8 mouse cellular contexts compared by ENCODE assay signal in the genomic region with DNA sequence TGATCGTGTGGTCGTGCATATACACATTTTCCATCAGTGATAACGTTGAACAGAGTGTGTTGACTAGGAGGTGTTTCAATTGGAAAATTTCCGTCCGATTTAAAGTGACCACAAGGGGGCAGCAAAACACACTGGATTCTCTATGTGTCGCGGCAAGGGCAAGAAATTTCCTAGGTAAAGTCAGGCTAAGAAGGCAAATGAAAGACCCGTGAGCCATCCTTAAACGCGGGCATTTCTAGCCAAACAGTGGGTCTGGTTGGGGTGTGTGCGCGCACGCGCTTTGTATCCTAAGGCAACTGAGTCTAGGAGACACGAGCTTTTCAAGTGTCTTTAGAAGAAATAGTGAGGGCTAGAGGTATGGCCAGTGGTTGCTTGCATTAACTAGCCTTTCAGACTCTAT.
A peak's percentile ranks its signal among the peaks of the same experiment; 100 is the strongest.
DNase-seq lines count a peak whose midpoint lies in the region; ATAC-seq and TF ChIP-seq lines count a peak whose summit lies in the region.

No protein-coding gene starts in this region.

- TF ChIP-seq RAD21 in CH12.LX (IDR thresholded peaks at IDR 0.05; ENCODE audit: low read depth, low read length) = peak; percentile 93

- H3K27ac ChIP-seq in CH12.LX (ENCODE audit: insufficient read depth, low read depth) = no peak overlapping the region
- no peak overlapping the region for H3K27ac ChIP-seq in forebrain, embryonic 11.5 days (ENCODE audit: low read depth, low read length)
- no peak overlapping the region for H3K27ac ChIP-seq in heart, embryonic 16.5 days (ENCODE audit: low read length)
- H3K27ac ChIP-seq in liver, embryonic 15.5 days (replicated peaks) = no peak overlapping the region
- no peak overlapping the region for H3K27ac ChIP-seq in neural tube, embryonic 11.5 days (ENCODE audit: low read depth, low read length)

- H3K9ac ChIP-seq in CH12.LX (ENCODE audit: insufficient read depth, low read depth) = peak overlapping the region; percentile 46; the same call in 1 of the 2 replicates
- H3K9ac ChIP-seq in forebrain, embryonic 11.5 days (ENCODE audit: low read length) = no peak overlapping the region
- H3K9ac ChIP-seq in heart, embryonic 16.5 days (ENCODE audit: low read length) = peak overlapping the region; percentile 67
- H3K9ac ChIP-seq in liver, embryonic 15.5 days = no peak overlapping the region
- no peak overlapping the region for H3K9ac ChIP-seq in neural tube, embryonic 11.5 days (ENCODE audit: low read length)

- no peaks in the 10 kb centered on the region for H3K79me2 ChIP-seq in CH12.LX (replicated peaks; ENCODE audit: control insufficient read depth, extremely low read depth, insufficient read depth, poor library complexity, severe bottlenecking)

- H3K4me2 ChIP-seq in CH12.LX (ENCODE audit: insufficient read depth, low read depth, poor library complexity, severe bottlenecking) = peak overlapping the region; percentile 100
- peak overlapping the region; percentile 33; the same call in 1 of the 2 replicates for H3K4me2 ChIP-seq in forebrain, embryonic 11.5 days (ENCODE audit: low read depth, low read length, severe bottlenecking)
- H3K4me2 ChIP-seq in heart, embryonic 16.5 days (ENCODE audit: low read depth, low read length) = peak overlapping the region; percentile 66
- H3K4me2 ChIP-seq in liver, embryonic 15.5 days = peak overlapping the region; percentile 48
- H3K4me2 ChIP-seq in neural tube, embryonic 11.5 days (ENCODE audit: low read depth) = peak overlapping the region; percentile 23; the same call in 1 of the 2 replicates

- peak overlapping the region in 1 of 3 experiments; percentile 48 for H3K4me3 ChIP-seq in CH12.LX (replicated peaks in 1 of 3; ENCODE audit: low read depth in 2 of 3, low read length in 2 of 3, poor library complexity in 1 of 3)
- H3K4me3 ChIP-seq in forebrain, embryonic 11.5 days (ENCODE audit: low read depth, low read length) = no peak overlapping the region
- H3K4me3 ChIP-seq in heart, embryonic 16.5 days (ENCODE audit: low read length) = peak overlapping the region; percentile 40
- H3K4me3 ChIP-seq in liver, embryonic 15.5 days (replicated peaks) = no peak overlapping the region
- no peak overlapping the region for H3K4me3 ChIP-seq in neural tube, embryonic 11.5 days (ENCODE audit: low read depth, low read length)

- in situ Hi-C loops in CH12.LX (cut with MboI; ENCODE audit: low pct_ligation_motif_present, low pct_unique_long_range_greater_than_20kb, low sequenced_read_pairs) = loop anchor here (25.0 kb wide), 1 partner anchor 900 kb away; no protein-coding TSS in a partner anchor

- no peak; the same call in 1 of the 2 replicates for TF ChIP-seq EP300 in CH12.LX (IDR thresholded peaks at IDR 0.05; ENCODE audit: low read length)

- WGBS in forebrain, embryonic 11.5 days = 12% methylated on average over 15 of the region's 15 CpGs
- 4% methylated on average over 15 of the region's 15 CpGs for WGBS in heart, embryonic 16.5 days
- 6% methylated on average over 15 of the region's 15 CpGs for WGBS in liver, embryonic 15.5 days (ENCODE audit: insufficient replicate concordance)
- WGBS in neural tube, embryonic 11.5 days = 12% methylated on average over 15 of the region's 15 CpGs

- DNase-seq in CH12.LX (ENCODE audit: extremely low read depth) = peak; percentile 89
- peak; percentile 67 for DNase-seq in c-Kit-positive CD71-negative TER-119-negative erythroid progenitor cells, embryonic 14.5 days (ENCODE audit: low read depth)
- DNase-seq in forebrain, embryonic 11.5 days (ENCODE audit: low spot score) = peak; percentile 83
- peak; percentile 75 to 85 for DNase-seq in kidney, postnatal 36 days
- DNase-seq in neural tube, embryonic 11.5 days (ENCODE audit: low spot score) = peak; percentile 75
- peak; percentile 65 for DNase-seq in telencephalon, adult 2 months (ENCODE audit: low read depth, low spot score)

- peaks cover 5% of the 10 kb centered on the region for H3K9me3 ChIP-seq in CH12.LX (replicated peaks; ENCODE audit: low read length)
- no peaks in the 10 kb centered on the region for H3K9me3 ChIP-seq in forebrain, embryonic 11.5 days (ENCODE audit: control insufficient read depth, low read length)
- H3K9me3 ChIP-seq in heart, embryonic 16.5 days (replicated peaks; ENCODE audit: control insufficient read depth, low read length) = peaks cover 5% of the 10 kb centered on the region
- no peaks in the 10 kb centered on the region for H3K9me3 ChIP-seq in liver, embryonic 15.5 days (replicated peaks)
- H3K9me3 ChIP-seq in neural tube, embryonic 11.5 days (ENCODE audit: control insufficient read depth, low read length) = no peaks in the 10 kb centered on the region

- peak; percentile 74 for ATAC-seq in forebrain, embryonic 11.5 days (replicated peaks; ENCODE audit: low FRiP score)
- no peak for ATAC-seq in heart, embryonic 16.5 days (replicated peaks; ENCODE audit: extremely low read depth, insufficient read depth, low FRiP score)
- ATAC-seq in liver, embryonic 15.5 days (ENCODE audit: insufficient read depth) = no peak; the same call in 1 of the 2 replicates
- peak; percentile 38; the same call in 1 of the 2 replicates for ATAC-seq in neural tube, embryonic 11.5 days (ENCODE audit: insufficient read depth, low FRiP score, low TSS enrichment)

- no peaks in the 10 kb centered on the region for H3K27me3 ChIP-seq in CH12.LX (replicated peaks)
- H3K27me3 ChIP-seq in forebrain, embryonic 11.5 days (ENCODE audit: control insufficient read depth, insufficient read depth, low read length) = no peaks in the 10 kb centered on the region
- H3K27me3 ChIP-seq in heart, embryonic 16.5 days (ENCODE audit: control insufficient read depth, insufficient read depth, low read length) = no peaks in the 10 kb centered on the region
- no peaks in the 10 kb centered on the region for H3K27me3 ChIP-seq in liver, embryonic 15.5 days
- H3K27me3 ChIP-seq in neural tube, embryonic 11.5 days (ENCODE audit: control insufficient read depth, insufficient read depth, low read length) = no peaks in the 10 kb centered on the region

- dilution Hi-C loops in CH12.LX (cut with MboI; ENCODE audit: extremely low pct_ligation_motif_present, extremely low pct_unique_long_range_greater_than_20kb, low sequenced_read_pairs) = no loop called here

- TF ChIP-seq POLR2A in CH12.LX (IDR thresholded peaks at IDR 0.05; ENCODE audit: low read depth, low read length) = no peak

- TF ChIP-seq CTCF in CH12.LX (conservative IDR thresholded peaks at IDR 0.05 in 1 of 2, IDR thresholded peaks at IDR 0.05 in 1 of 2; ENCODE audit: low read depth in 2 of 2, low read length in 2 of 2) = peak; percentile 80 to 96

- no peaks in the 10 kb centered on the region for H3K36me3 ChIP-seq in CH12.LX (replicated peaks in 1 of 2; ENCODE audit: control insufficient read depth in 1 of 2, insufficient read depth in 1 of 2, low read length in 1 of 2)
- no peaks in the 10 kb centered on the region for H3K36me3 ChIP-seq in forebrain, embryonic 11.5 days (ENCODE audit: control insufficient read depth, insufficient read depth, low read length)
- no peaks in the 10 kb centered on the region for H3K36me3 ChIP-seq in heart, embryonic 16.5 days (ENCODE audit: control insufficient read depth, insufficient read depth)
- no peaks in the 10 kb centered on the region for H3K36me3 ChIP-seq in liver, embryonic 15.5 days (replicated peaks)
- H3K36me3 ChIP-seq in neural tube, embryonic 11.5 days (ENCODE audit: control insufficient read depth, insufficient read depth, low read length) = no peaks in the 10 kb centered on the region

- peaks cover 7 to 10% of the 10 kb centered on the region in 2 experiments for H3K4me1 ChIP-seq in CH12.LX (ENCODE audit: control insufficient read depth in 1 of 2, insufficient read depth in 2 of 2)
- no peaks in the 10 kb centered on the region for H3K4me1 ChIP-seq in forebrain, embryonic 11.5 days (replicated peaks; ENCODE audit: control insufficient read depth, insufficient read depth, low read length)
- peaks cover 3% of the 10 kb centered on the region; the same call in 1 of the 2 replicates for H3K4me1 ChIP-seq in heart, embryonic 16.5 days (ENCODE audit: control insufficient read depth, insufficient read depth, low read length)
- H3K4me1 ChIP-seq in liver, embryonic 15.5 days (replicated peaks) = no peaks in the 10 kb centered on the region
- H3K4me1 ChIP-seq in neural tube, embryonic 11.5 days (ENCODE audit: control insufficient read depth, insufficient read depth, low read length) = no peaks in the 10 kb centered on the region

TF ChIP-seq in CH12.LX, 34 proteins besides CTCF, POLR2A, EP300 and RAD21 (continues in another document):
- no peak for TF ChIP-seq ZKSCAN1 (IDR thresholded peaks at IDR 0.05; ENCODE audit: borderline replicate concordance, low read depth, low read length)
- TF ChIP-seq ZNF384 (IDR thresholded peaks at IDR 0.05; ENCODE audit: low read depth, low read length) = 0 out of 2 replicates have a peak, but pooled peaks have one; percentile 31
- TF ChIP-seq MEF2A (IDR thresholded peaks at IDR 0.05; ENCODE audit: borderline replicate concordance, low read depth, low read length) = 0 out of 2 replicates have a peak, but pooled peaks have one; percentile 40
- peak; percentile 53; the same call in 1 of the 2 replicates for TF ChIP-seq BHLHE40 (IDR thresholded peaks at IDR 0.05; ENCODE audit: low read depth, low read length)
- TF ChIP-seq CHD1 (IDR thresholded peaks at IDR 0.05; ENCODE audit: low read depth, low read length) = no peak
- TF ChIP-seq NELFE (IDR thresholded peaks at IDR 0.05; ENCODE audit: low read depth, low read length) = no peak; the same call in 1 of the 2 replicates
- 0 out of 2 replicates have a peak, but pooled peaks have one; percentile 62 for TF ChIP-seq E2F4 (IDR thresholded peaks at IDR 0.05; ENCODE audit: insufficient replicate concordance, low read depth, low read length)
- no peak for TF ChIP-seq JUN (IDR thresholded peaks at IDR 0.05; ENCODE audit: insufficient read depth, low read depth, low read length)
- TF ChIP-seq POLR2AphosphoS2 (IDR thresholded peaks at IDR 0.05; ENCODE audit: low read depth, low read length) = no peak
- peak; percentile 61; the same call in 1 of the 2 replicates for TF ChIP-seq NRF1 (IDR thresholded peaks at IDR 0.05; ENCODE audit: low read depth, low read length)
- TF ChIP-seq MAZ (IDR thresholded peaks at IDR 0.05; ENCODE audit: low read depth, low read length) = no peak
- TF ChIP-seq SMC3 (IDR thresholded peaks at IDR 0.05; ENCODE audit: low read depth, low read length) = peak; percentile 86
- TF ChIP-seq GABPA (IDR thresholded peaks at IDR 0.05; ENCODE audit: insufficient replicate concordance, low read depth, low read length) = no peak
- no peak for TF ChIP-seq KAT2A (IDR thresholded peaks at IDR 0.05; ENCODE audit: insufficient replicate concordance, low read length)
- no peak; the same call in 1 of the 2 replicates for TF ChIP-seq JUND (conservative IDR thresholded peaks at IDR 0.05; ENCODE audit: low read depth, low read length)
- TF ChIP-seq ZMIZ1 (IDR thresholded peaks at IDR 0.05; ENCODE audit: low read depth, low read length) = no peak
- TF ChIP-seq MAFK (IDR thresholded peaks at IDR 0.05; ENCODE audit: insufficient replicate concordance, low read length) = 0 out of 2 replicates have a peak, but pooled peaks have one; percentile 2
- TF ChIP-seq MYC (IDR thresholded peaks at IDR 0.05; ENCODE audit: low read depth, low read length) = 0 out of 2 replicates have a peak, but pooled peaks have one; percentile 52

Comparison
In these comparisons a context has a peak if more than half of its experiments do, and no peak if none do; other contexts are left out.
1. H3K4me2 ChIP-seq: peak in every context shown above with its lines; median percentile 100 in CH12.LX; 66 in heart, embryonic 16.5 days; 48 in liver, embryonic 15.5 days; 33 in forebrain, embryonic 11.5 days; 23 in neural tube, embryonic 11.5 days.
2. H3K9ac ChIP-seq: peak in CH12.LX (single experiment) and heart, embryonic 16.5 days (single experiment); none in forebrain, embryonic 11.5 days (single experiment), liver, embryonic 15.5 days (single experiment) and neural tube, embryonic 11.5 days (single experiment).
3. ATAC-seq: peak in forebrain, embryonic 11.5 days (single experiment) and neural tube, embryonic 11.5 days (single experiment); none in heart, embryonic 16.5 days (single experiment) and liver, embryonic 15.5 days (single experiment).
4. Peak in every context shown above with its lines, with median percentiles within 50 percentile points of each other: DNase-seq.